Mouse (Mus musculus): ENCODE data around the gene Adgrg7. TPM values are rescaled to one million over a fixed set of nuclear protein-coding genes. Genes with fewer than 3 reads are reported as not detected.

Gene Adgrg7
- polyA plus RNA-seq, 1 experiment from 2014 or later, result 0.24 TPM

GRCm38 (mm10) chr16:56771163-56772105 lies 24.2 kb downstream of the Adgrg7 start:
- no peaks in the 10 kb centered on the region for H3K9me3 ChIP-seq
- no peaks in the 10 kb centered on the region for H3K4me1 ChIP-seq
- no peak overlapping the region for H3K9ac ChIP-seq
- no peak overlapping the region for H3K4me3 ChIP-seq (replicated peaks)
- no peaks in the 10 kb centered on the region for H3K36me3 ChIP-seq
- H3K4me2 ChIP-seq, result no peak overlapping the region
- WGBS, result 39% methylated on average over 10 of the region's 10 CpGs
- ATAC-seq (ENCODE audit: insufficient read depth, low FRiP score, low read depth), result no peak
- no peak overlapping the region for H3K27ac ChIP-seq
- no peaks in the 10 kb centered on the region for H3K27me3 ChIP-seq (replicated peaks)

DNA sequence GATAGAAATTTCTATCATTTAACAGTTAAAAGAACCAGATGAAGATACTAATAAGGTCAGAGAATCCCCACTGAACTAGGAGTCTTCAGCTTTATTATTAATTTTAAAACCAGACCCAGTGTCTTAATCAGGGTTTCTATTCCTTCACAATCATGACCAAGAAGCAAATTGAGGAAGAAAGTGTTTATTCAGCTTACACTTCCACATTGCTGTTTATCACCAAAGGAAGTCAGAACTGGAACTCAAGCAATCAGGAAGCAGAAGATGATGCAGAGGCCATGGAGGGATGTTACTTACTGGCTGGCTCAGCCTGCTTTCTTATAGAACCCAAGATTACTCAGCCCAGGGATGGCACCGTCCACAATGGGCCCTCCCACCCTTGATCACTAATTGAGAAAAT lies 66.6 kb downstream of the Adgrg7 start:
- Histone ChIP-seq H3K4me3 (replicated peaks) (no peak overlapping the region), H3K4me1 (no peaks in the 10 kb centered on the region), H3K9me3 (no peaks in the 10 kb centered on the region), H3K9ac (no peak overlapping the region), H3K27ac (no peak overlapping the region), H3K27me3 (replicated peaks) (no peaks in the 10 kb centered on the region), H3K36me3 (no peaks in the 10 kb centered on the region), H3K4me2 (no peak overlapping the region)
- 31% methylated on average over 1 of the region's 1 CpGs for WGBS
- no peak for ATAC-seq (ENCODE audit: insufficient read depth, low FRiP score, low read depth)

- 48% methylated on average over 10 of the region's 10 CpGs for WGBS
- Histone ChIP-seq H3K4me3 (replicated peaks) (no peak overlapping the region), H3K9me3 (no peaks in the 10 kb centered on the region), H3K4me1 (no peaks in the 10 kb centered on the region), H3K4me2 (0 out of 2 replicates have a peak overlapping the region, but pooled peaks have one; percentile 11), H3K9ac (no peak overlapping the region), H3K27me3 (replicated peaks) (no peaks in the 10 kb centered on the region), H3K27ac (no peak overlapping the region; the same call in 1 of the 2 replicates), H3K36me3 (no peaks in the 10 kb centered on the region)
- peak; percentile 53; the same call in 1 of the 2 replicates for ATAC-seq (ENCODE audit: insufficient read depth, low FRiP score, low read depth)
These were observed 70.7 kb downstream of the Adgrg7 start for GRCm38 (mm10) chr16:56724927-56725326.

GRCm38 (mm10) chr16:56722357-56722756 lies 73.3 kb downstream of the Adgrg7 start:
- H3K9ac ChIP-seq, result no peak overlapping the region
- ATAC-seq (ENCODE audit: insufficient read depth, low FRiP score, low read depth), result no peak
- H3K4me3 ChIP-seq (replicated peaks), result no peak overlapping the region
- no peak overlapping the region for H3K4me2 ChIP-seq
- H3K27ac ChIP-seq, result no peak overlapping the region
- H3K4me1 ChIP-seq, result no peaks in the 10 kb centered on the region
- H3K27me3 ChIP-seq (replicated peaks), result no peaks in the 10 kb centered on the region
- 38% methylated on average over 4 of the region's 4 CpGs for WGBS
- no peaks in the 10 kb centered on the region for H3K9me3 ChIP-seq
- H3K36me3 ChIP-seq, result no peaks in the 10 kb centered on the region

DNA sequence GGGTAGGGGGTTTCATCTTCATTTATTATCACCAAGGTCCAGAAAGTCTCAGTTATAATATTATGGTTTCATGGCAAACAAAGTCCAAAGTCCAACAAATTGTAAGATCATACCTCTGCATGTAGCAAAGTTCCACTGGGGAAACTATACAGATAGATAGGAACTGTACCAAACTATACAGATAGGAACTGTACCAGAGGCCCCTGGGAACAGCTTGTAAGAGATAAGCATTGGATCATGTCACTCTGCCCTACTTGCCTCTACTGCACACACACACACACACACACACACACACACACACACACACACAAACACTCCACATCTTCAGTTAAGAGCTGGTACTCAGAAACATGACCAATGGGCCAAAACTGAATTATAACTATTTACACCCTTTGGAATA lies 76.6 kb downstream of the Adgrg7 start:
- Histone ChIP-seq H3K36me3 (no peaks in the 10 kb centered on the region), H3K27me3 (replicated peaks) (no peaks in the 10 kb centered on the region), H3K9me3 (no peaks in the 10 kb centered on the region), H3K27ac (no peak overlapping the region), H3K4me1 (peaks cover 7% of the 10 kb centered on the region; the same call in 1 of the 2 replicates), H3K9ac (no peak overlapping the region), H3K4me2 (no peak overlapping the region), H3K4me3 (replicated peaks) (no peak overlapping the region)
- ATAC-seq (ENCODE audit: insufficient read depth, low FRiP score, low read depth), result no peak

DNA sequence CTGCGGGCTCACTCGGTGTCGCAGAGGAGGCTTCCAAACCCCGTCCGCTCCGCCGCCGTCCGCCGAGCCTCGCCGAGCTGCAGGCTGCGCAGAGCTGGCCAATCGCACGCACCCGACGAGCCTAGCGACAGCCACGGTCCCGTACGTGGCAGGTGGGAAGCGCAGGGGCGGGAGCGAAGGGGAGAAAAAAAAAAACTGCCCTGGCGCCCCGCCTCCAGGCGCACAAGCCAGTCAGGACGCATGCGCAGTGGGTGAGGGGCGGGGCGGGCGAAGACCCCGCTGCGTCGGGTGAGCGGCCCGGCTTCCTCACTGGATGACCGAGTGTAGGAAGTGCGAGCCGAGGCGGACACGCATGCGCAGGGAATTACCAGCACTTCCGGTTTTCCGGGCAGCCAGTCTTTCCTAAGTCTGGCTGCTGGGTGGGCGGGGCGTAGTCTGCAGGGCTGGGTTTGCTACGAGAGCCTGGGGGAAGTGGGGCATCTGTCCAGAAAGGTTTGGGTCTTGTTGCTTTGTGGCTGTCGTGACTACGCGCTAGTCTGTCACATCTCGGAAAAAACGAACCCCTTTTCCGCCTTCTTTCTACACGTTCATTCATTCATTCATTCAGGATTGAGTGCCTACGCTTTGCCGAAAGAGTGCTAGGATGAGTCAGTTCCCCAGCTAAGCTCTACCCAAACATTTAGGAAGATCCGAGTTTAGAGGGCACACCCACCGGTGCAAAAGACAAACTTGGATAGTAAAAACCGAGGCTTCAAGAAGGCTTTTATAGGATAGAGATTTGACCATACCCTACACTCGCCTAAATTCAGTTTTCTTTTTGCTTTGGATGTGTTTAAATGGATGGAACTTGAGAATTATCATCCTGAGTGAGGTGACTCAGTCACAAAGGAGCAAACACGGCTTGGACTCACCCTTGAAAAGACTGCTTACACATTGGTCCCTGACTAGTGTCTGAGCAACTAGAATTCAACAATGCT lies 78.1 kb downstream of the Adgrg7 start, which contains the start of gene Tfg:
Gene Tfg (minus strand): TSS at position 227 of the 977 bp plus-strand sequence.
- peak; percentile 93 for ATAC-seq (ENCODE audit: insufficient read depth, low FRiP score, low read depth)
- peak within 1 kb of the TSS; percentile 99 for H3K27ac ChIP-seq
- no peaks in the 10 kb centered on the region for H3K36me3 ChIP-seq
- no peaks in the 10 kb centered on the region for H3K9me3 ChIP-seq
- peaks cover 7% of the 10 kb centered on the region; the same call in 1 of the 2 replicates for H3K4me1 ChIP-seq
- H3K9ac ChIP-seq, result peak within 1 kb of the TSS; percentile 85
- WGBS, result under 1% methylated on average over 62 of the region's 62 CpGs
- no peaks in the 10 kb centered on the region for H3K27me3 ChIP-seq (replicated peaks)
- H3K4me2 ChIP-seq, result peak within 1 kb of the TSS; percentile 55
- H3K4me3 ChIP-seq (replicated peaks), result peak within 1 kb of the TSS; percentile 77

DNA sequence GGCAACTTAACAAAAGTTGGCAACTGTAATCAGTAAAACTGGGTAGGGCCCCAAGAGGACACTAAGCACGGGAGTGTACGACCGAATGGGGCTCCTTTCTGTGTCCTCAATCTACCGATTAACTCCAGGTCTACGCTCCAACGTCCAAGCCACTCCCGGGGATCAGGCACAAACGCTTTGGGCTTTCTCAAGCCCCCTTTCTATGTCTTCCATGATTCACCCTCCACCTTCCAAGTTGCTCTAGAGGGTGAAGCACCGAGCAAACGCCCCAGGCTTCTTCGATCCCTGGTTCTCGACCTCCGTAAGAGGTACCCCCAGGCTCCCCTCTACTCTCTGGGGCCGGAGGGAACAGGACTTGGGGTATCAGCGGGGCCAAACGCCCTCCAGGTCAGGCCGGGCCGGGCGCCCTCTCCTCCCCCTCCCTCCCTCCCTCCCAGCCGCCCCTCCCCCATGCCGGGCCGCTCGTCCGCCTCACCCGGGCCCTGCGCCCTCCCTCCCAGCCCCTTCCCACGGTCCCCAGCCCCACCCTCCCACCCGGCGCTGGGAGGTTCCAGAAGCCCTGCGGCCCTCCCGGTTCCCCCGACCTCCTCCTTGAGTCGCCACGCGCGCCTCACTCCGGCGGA lies 79.0 kb downstream of the Adgrg7 start:
- WGBS, result 2% methylated on average over 27 of the region's 38 CpGs
- Histone ChIP-seq H3K9me3 (no peaks in the 10 kb centered on the region), H3K27me3 (replicated peaks) (no peaks in the 10 kb centered on the region), H3K4me2 (peak overlapping the region; percentile 50), H3K4me3 (replicated peaks) (peak overlapping the region; percentile 77), H3K27ac (peak overlapping the region; percentile 99), H3K9ac (peak overlapping the region; percentile 85), H3K36me3 (0 out of 2 replicates have a peak, but pooled peaks cover 4% of the 10 kb centered on the region), H3K4me1 (peaks cover 7% of the 10 kb centered on the region; the same call in 1 of the 2 replicates)
- ATAC-seq (ENCODE audit: insufficient read depth, low FRiP score, low read depth), result peak; percentile 73

- ATAC-seq (ENCODE audit: insufficient read depth, low FRiP score, low read depth), result no peak
- Histone ChIP-seq H3K4me2 (peak overlapping the region; percentile 50), H3K9me3 (no peaks in the 10 kb centered on the region), H3K36me3 (peaks cover 8% of the 10 kb centered on the region), H3K27me3 (replicated peaks) (no peaks in the 10 kb centered on the region), H3K27ac (peak overlapping the region; percentile 99), H3K4me3 (replicated peaks) (peak overlapping the region; percentile 77), H3K9ac (no peak overlapping the region), H3K4me1 (peaks cover 7% of the 10 kb centered on the region; the same call in 1 of the 2 replicates)
- WGBS, result 42% methylated on average over 3 of the region's 3 CpGs
These were observed 80.0 kb downstream of the Adgrg7 start for GRCm38 (mm10) chr16:56715608-56716007.

DNA sequence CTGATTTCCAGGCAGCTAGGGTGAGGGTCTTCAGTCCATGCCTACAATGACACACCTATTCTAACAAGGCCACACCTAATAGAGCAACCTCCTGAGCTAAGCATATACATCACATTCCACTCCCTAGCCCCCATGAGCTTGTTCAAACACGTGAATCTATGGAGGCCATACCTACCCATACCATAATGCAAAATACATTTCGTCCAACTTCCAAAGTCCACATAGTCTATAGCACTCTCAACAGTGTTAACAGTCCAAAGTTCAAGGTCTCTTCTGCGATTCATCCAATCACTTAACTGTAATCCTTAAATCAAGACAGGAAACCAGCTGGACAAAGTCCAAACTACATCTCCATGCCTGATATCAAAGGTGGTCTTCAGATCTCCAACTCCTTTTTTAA lies 85.6 kb downstream of the Adgrg7 start:
- peaks cover 35% of the 10 kb centered on the region for H3K36me3 ChIP-seq
- H3K9ac ChIP-seq, result no peak overlapping the region
- 78% methylated on average over 3 of the region's 3 CpGs for WGBS
- no peaks in the 10 kb centered on the region; the same call in 1 of the 2 replicates for H3K4me1 ChIP-seq
- no peak overlapping the region for H3K4me2 ChIP-seq
- H3K27ac ChIP-seq, result no peak overlapping the region
- no peak overlapping the region for H3K4me3 ChIP-seq (replicated peaks)
- no peaks in the 10 kb centered on the region for H3K27me3 ChIP-seq (replicated peaks)
- ATAC-seq (ENCODE audit: insufficient read depth, low FRiP score, low read depth), result no peak
- H3K9me3 ChIP-seq, result no peaks in the 10 kb centered on the region

GRCm38 (mm10) chr16:56705731-56706130 lies 89.9 kb downstream of the Adgrg7 start:
- no peak for ATAC-seq (ENCODE audit: insufficient read depth, low FRiP score, low read depth)
- Histone ChIP-seq H3K9me3 (no peaks in the 10 kb centered on the region), H3K27me3 (replicated peaks) (no peaks in the 10 kb centered on the region), H3K4me3 (replicated peaks) (no peak overlapping the region), H3K4me2 (no peak overlapping the region), H3K27ac (no peak overlapping the region), H3K36me3 (peaks cover 38% of the 10 kb centered on the region), H3K9ac (no peak overlapping the region), H3K4me1 (no peaks in the 10 kb centered on the region)
- WGBS, result 73% methylated on average over 3 of the region's 3 CpGs

DNA sequence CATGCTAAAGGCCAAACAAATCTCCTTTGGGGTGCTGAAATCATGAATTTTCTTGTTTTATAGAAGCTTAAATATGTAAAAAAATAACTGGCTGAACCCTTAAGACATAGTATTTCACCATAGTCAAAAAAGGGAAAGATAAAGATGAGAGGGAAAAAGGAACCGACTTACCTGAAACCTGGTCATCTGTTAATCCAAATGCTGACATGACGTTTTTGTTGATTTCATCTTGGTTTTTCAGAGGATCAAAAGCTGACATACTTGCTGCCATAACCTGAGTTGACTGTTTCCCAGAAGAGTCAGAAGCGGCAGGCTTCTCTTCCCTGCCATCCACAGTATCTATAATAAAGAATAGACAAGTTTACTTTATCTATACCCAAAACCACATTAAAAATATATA lies 94.8 kb downstream of the Adgrg7 start:
- Histone ChIP-seq H3K4me2 (no peak overlapping the region), H3K27ac (no peak overlapping the region), H3K27me3 (replicated peaks) (no peaks in the 10 kb centered on the region), H3K9me3 (no peaks in the 10 kb centered on the region), H3K4me1 (0 out of 2 replicates have a peak, but pooled peaks cover 2% of the 10 kb centered on the region), H3K9ac (no peak overlapping the region), H3K36me3 (peaks cover 21% of the 10 kb centered on the region), H3K4me3 (replicated peaks) (no peak overlapping the region)
- 88% methylated on average over 3 of the region's 3 CpGs for WGBS
- ATAC-seq (ENCODE audit: insufficient read depth, low FRiP score, low read depth), result no peak

Data from stomach, embryonic 15.5 days (tissue).